Mouse (Mus musculus): Measurements from ENCODE around the gene Ezh1.
A peak's percentile ranks its signal among the peaks of the same experiment; 100 is the strongest.

Gene Ezh1

DNA sequence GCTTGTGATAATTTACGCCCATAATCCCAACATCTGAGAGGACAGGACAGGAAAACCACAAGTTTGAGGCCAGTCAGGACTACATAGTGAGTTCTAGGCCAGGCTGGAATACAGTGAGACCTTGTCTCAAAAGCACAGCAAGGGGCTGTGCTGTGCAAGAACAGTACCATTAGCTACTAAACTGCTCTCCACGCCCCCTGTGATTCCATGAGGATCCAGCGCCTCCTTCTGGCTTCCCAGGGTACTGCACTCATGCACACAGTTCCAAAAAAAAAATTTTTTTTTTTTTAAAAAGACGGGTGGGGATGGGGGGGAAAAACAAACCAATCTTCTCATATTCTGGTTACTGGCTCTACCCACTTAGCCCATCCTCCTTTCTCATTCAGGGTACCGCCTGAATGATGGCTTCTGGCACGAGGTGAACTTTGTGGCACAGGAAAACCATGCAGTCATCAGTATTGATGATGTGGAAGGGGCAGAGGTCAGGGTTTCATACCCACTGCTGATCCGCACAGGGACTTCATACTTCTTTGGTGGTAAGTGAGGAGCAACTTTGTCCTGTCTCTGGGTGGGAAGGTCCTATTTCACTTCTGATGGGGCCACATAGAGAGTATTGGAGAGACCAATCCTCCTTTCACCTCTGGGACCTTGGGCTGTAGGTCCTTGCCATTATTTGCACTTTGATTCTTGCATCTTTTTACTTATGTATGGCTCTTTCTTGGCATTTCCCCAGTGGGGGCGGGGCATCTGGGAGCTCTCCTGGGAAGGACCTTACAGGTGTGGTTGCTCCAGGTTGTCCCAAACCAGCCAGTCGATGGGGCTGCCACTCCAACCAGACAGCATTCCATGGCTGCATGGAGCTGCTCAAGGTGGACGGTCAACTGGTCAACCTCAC, 45.2 kb downstream of the Ezh1 start:
- peak; percentile 76 for DNase-seq (ENCODE audit: low spot score)

DNA sequence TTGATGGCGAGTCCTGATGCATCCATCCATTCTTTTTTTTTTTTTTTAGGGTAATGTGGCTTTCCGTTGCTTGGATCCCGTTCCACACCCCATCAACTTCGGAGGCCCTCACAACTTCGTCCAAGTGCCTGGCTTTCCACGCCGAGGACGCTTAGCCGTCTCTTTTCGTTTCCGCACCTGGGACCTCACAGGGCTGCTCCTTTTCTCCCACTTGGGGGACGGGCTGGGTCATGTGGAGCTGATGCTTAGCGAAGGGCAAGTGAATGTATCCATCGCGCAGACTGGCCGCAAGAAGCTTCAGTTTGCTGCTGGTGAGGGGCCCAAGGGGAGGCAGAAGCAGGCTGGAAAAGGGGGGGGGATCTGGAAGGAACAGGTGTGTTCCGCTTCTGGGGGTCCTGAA, 46.0 kb downstream of the Ezh1 start:
- DNase-seq (ENCODE audit: low spot score), result no peak

DNA sequence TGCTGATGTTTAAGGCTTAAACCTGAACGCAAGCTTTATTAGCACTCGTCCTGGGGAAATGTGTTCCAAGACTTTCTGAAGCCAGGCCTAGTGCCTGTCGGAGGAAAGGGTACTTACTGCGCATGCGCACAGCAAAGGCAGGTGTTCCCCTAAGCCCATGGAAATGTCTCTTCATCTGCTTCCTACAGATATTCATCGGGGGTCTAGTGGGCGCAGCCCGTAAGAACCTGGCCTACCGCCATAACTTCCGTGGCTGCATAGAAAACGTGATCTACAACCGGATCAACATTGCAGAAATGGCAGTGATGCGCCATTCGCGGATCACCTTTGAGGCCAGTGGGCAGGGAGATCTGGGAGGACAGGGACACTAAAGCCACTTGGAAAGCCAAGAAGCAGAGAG, 47.0 kb downstream of the Ezh1 start:
- DNase-seq (ENCODE audit: low spot score), result no peak

GRCm38 (mm10) chr11:101178061-101179058, 47.9 kb downstream of the Ezh1 start:
- no peak for DNase-seq (ENCODE audit: low spot score)

GRCm38 (mm10) chr11:101176933-101177773, 49.1 kb downstream of the Ezh1 start:
- no peak for DNase-seq (ENCODE audit: low spot score)

- DNase-seq (ENCODE audit: low spot score), result no peak
Measured at GRCm38 (mm10) chr11:101176117-101176691, 50.1 kb downstream of the Ezh1 start.

- DNase-seq (ENCODE audit: low spot score), result no peak
Measured at GRCm38 (mm10) chr11:101175636-101176116, 50.6 kb downstream of the Ezh1 start.

DNA sequence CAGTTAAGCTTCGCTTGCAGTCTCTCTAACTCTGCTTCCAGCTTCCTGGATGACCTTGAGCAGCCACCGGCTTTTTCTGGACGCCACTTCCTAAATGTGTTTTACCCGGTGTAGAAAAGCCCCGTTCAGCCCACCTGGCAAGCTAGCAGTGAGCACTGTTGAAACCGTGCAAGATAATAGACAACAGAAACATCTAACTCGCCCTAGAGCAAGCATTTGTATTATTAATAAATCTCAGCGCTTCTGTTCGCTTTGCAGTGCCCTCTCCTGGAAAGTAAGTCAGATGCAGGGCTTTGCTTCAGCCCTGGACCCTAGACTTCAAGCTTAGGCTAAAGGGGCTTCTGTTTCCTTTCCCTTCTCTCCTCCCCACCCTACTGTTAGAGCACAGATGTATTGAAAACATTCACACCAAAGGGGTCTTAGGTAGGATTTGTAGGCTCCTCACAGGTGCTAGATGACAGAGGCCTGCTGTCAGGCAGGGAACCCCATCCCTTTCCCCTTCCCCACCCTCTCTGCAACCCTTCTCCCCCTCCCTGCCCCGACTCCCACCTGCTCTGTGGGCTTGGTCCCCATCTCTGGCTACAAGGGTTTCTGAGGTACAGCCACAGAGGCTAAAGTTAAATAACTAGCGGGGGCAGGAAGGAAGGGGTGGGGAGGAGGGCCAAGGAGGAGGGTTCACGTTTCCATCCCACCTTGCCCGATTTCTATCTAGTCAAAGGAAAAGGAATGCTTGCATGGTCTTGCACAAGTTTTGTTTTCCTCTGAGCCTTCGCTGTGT, 51.2 kb downstream of the Ezh1 start, which contains the start of gene Ccr10:
Ccr10 (minus strand) TSS at position 593 of the 778 bp plus-strand sequence.
- no peak for DNase-seq (ENCODE audit: low spot score)

GRCm38 (mm10) chr11:101174389-101174745, 51.9 kb downstream of the Ezh1 start:
- DNase-seq (ENCODE audit: low spot score), result no peak

DNA sequence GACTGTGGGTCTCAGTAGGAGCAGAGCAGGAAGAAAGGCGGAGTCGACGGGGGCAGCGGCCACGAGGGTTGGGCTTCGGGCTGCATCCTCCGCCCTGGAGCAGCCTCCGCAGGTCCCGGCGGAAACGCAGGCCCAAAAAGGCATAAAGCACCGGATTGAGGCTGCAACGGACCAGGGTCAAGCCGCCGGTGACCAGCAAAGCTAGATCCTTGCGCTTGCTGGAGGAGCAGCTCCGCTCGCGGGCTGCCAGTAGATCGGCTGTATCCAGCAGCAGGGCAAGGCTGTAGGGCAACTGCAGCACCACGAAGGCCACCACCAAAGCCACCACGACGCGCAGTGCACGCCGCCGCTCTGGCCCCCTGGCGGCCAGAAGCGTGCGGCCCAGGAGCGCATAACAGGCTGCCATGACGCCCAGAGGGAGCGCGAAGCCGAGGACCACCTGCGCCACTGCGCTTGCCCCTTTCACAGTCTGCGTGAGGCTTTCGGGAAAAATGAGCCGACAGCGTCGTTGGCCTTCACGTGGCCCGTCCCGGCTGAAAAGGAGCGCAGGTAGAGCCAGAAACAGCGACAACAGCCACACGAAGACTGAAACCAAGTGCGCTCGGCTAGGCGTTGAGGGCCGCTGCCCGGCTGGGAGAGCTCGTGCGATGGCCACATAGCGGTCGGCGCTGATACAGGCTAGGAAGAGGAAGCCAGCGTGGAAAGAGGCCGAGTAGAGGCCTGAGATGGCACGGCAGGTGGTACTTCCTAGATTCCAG, 52.5 kb downstream of the Ezh1 start:
- peak; percentile 67 for DNase-seq (ENCODE audit: low spot score)

GRCm38 (mm10) chr11:101173112-101173511, 53.2 kb downstream of the Ezh1 start:
- peak; percentile 58 for DNase-seq (ENCODE audit: low spot score)

- no peak for DNase-seq (ENCODE audit: low spot score)
Measured at GRCm38 (mm10) chr11:101172434-101172815, 53.8 kb downstream of the Ezh1 start.

GRCm38 (mm10) chr11:101171721-101172433, 54.4 kb downstream of the Ezh1 start:
- peak; percentile 71 for DNase-seq (ENCODE audit: low spot score)

GRCm38 (mm10) chr11:101170811-101171610, 55.3 kb downstream of the Ezh1 start, which contains the start of gene Plekhh3:
Gene Plekhh3, minus strand, starts transcription at chr11:101171351.
- peak; percentile 85 for DNase-seq (ENCODE audit: low spot score)

DNA sequence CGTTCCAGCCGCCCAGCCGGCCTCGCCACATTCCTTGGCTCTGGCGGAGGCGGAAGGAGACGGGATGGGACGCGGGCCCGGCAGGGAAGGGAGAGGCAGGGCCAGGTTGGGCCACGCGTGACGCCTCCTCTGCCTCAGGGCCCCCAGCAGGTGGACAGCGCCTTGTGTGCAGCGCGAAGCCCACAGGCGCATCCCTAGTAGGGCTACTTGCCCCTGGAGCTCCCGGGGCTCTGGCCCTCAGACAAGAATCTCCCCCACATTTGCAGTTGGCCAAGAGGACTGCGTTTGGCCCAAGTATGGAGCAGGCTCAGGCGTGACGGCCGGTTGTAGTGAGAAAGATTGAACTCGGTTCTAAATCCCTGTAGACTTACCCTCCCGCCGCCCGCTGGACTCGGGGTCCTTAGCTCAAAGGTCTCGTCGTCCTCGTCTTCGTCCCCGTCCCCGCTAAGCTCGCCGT, 55.9 kb downstream of the Ezh1 start, which contains the start of gene Cntnap1:
Cntnap1 (plus strand) TSS at position 170 of the 457 bp plus-strand sequence.
- peak; percentile 71 for DNase-seq (ENCODE audit: low spot score)

GRCm38 (mm10) chr11:101169301-101170107, 56.8 kb downstream of the Ezh1 start:
- DNase-seq (ENCODE audit: low spot score), result no peak

Measured in urinary bladder, postnatal 25 days (tissue).